Mouse (Mus musculus) megakaryocyte progenitor cell, adult 5-6 weeks (primary cell): ENCODE results near the gene Ros1. TPM values are rescaled to one million over a fixed set of nuclear protein-coding genes. Genes with fewer than 3 reads are reported as not detected.

Experiments
- ATAC-seq: replicated peaks from 2 replicates; pipeline ENCODE4 v1.8.0; 2016; ENCODE audit warnings: mild to moderate bottlenecking, moderate TSS enrichment, inconsistent platforms; ENCODE audit not compliant: poor library complexity
- total RNA-seq, 2 experiments: library from RNA; stranded (forward) in 1 of 2; stranded (reverse) in 1 of 2; fragments of 157-497, 149-512 nt in 1 of 2; fragments of 200-1000 nt in 1 of 2; gene quantifications; 2 replicates each; pipeline versions ENCODE4 v1.2.3 to v1.2.4; 2015 to 2017

The Ros1 gene
- total RNA-seq, 2 experiments from 2014 or later = not detected

DNA sequence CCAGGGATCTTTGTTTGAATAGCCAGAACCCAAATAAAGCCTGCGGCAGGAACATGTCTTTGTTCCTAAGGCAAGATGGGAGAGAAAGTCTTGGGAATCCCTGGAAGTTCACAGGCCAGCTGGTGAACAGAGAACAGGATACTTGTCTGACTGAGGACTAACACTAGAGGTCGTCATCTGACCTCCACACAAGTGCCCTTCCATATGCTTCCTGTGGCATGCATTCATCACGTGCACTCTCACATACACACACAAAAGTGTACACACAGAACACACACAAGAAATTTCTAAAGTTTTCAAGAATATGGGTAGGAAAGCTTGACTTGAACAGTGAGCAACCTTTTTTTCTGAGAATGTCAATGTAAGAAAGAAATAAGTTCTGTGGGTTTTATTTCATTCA, 34.4 kb downstream of the Ros1 start:
- ATAC-seq = no peak

- no peak for ATAC-seq
Observed at GRCm38 (mm10) chr10:52159704-52160103, 35.3 kb downstream of the Ros1 start.

GRCm38 (mm10) chr10:52133354-52134074, 61.5 kb downstream of the Ros1 start:
- ATAC-seq = no peak

DNA sequence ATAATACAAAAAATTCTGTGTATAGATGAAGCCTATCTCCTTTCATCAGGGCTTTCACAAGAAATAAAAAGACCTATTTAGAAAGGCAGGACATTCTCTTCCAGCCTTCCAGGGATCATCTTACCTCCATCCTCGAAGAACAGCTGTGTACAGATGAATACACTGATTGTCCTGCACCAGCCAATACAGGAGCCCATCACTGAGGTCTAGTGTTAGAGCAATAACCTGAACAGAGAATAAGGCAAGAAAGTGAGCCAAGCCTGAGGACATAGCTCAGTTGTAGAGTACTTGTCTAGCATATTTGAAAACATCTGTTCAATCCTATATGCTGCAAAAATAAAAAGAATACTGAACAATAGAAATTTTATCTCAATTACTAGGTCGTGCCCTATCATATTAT, 64.3 kb downstream of the Ros1 start:
- no peak for ATAC-seq

DNA sequence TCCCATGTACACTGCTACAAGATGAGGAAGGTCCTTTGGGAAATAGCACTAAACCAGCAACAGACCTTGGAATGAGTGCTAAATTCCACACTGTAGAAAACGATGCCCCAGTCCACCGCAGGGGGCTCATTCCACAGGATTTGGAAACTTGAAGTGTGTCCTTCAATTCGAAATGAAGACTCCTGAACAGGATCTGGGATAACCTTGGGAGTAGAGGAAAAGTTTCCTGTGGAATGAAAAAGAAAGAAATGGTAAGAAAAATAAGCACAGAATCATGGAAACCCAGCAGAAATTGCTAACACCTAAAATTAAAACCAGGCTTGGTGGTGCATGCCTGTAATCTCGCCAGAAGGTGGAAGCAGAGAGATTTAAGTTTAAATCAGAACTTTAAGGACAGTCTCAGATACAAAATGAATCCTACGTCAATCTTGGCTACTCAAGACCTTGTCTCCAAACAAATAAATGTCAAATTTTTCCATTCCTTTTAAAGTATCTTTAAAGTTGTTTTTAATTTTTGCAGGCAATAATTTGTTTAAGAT, 66.1 kb downstream of the Ros1 start:
- no peak for ATAC-seq

DNA sequence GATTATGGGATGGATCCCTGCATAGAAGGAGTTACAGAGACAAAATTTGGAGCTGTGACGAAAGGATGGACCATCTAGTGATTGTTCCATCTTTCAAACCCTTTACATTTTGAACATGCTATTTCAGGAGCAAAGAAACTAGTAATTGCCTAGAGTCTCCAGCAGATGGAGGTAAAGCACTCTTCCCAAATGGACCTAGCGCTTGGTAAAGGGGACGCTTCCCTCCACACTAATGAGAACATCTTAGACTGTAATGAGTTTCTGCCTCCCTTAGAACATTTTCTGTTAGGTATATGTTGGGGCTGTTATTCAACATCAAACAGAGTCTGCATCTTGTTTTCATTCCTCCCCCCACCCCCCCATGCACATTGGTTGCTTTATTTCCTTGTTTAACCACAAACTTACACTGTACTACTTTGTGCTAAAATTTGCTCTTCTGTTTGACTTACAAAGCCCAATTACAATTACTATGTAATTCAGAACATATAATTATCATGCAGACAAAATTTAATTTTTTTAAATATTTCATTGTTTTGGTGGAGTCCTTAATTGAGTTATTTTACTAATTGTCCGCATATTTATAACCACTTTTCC, 88.8 kb downstream of the Ros1 start:
- peak; percentile 93 for ATAC-seq

DNA sequence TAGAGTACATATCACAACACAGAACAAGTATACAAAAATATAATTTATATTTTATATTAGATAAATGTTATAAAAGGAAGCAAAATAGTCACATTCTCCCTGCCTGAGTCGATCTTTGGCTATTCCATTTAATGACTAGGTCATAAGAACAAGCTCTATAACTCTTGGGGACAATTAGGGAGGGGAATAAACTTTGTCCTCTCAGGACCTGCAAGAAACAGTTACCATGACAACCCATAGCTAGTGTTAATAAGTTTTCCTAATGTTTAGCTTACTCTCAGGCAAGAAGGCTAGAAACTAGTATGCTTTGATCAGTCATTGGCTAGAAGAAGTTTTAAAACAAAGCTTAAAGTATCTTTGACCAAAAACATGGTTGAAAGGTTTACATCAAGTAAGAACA, 93.8 kb downstream of the Ros1 start:
- ATAC-seq = no peak

DNA sequence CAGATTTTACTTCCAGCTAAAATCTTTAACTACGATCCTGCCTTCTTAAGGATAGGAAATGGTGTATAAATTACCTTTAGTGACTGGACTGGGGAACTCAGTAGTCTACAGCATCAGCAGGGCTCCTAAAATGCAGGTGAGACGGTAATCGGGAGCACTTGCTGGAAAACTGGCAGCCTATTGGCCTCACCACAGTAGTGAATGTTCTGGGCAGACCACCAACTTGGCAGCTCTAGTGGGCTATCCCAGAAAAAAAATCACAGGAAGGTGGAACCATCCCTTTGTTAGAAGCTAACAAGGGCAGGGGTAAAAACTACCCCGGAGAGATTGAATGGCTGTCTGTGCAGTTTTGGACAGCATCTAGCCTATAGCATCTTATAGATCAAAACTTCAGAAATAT, 102.9 kb downstream of the Ros1 start:
- no peak for ATAC-seq

- no peak for ATAC-seq
Observed at GRCm38 (mm10) chr10:52086681-52087080, 108.4 kb downstream of the Ros1 start.

DNA sequence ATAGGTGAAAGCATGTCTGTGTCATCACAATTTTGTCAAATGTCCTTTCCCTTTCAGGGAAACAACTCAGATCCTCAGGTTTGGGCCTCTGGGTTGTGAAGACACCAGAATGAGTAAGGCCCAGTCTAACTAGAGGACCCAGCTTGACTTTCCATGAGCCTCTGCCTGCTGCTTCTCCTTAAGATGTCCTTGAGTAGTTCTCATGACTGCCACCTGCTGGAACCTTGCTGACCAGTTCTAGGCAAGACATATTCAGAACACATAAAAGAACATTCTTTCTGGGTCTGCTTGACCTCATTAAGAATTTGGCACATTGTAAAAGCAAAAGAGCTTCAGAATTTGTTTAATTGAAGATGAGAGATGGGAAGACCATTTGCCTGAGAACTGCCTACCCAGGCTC, 122.6 kb downstream of the Ros1 start:
- peak; percentile 54; the same call in 1 of the 2 replicates for ATAC-seq

- no peak for ATAC-seq
Observed at GRCm38 (mm10) chr10:52048287-52048686, 146.8 kb downstream of the Ros1 start.

DNA sequence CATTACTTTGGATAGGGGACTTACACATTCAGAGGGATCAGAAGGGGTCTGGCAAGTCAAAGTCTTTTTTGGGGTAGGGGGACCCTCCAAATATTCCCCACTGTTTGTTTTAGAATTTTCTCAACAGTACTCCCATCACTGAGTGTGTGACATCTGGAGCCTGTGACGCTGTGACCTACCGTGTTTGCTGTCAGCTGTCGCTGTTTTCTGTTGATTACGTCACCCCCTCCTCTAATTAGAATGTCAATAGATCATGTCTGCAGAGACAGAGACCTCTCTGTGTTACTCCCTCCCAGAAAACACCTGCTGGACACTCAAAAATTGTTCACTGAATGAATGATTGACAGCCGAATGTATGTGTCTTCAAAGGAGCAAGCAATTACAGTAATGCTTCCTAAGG, 152.0 kb downstream of the Ros1 start:
- ATAC-seq = no peak

- ATAC-seq = no peak
Observed at GRCm38 (mm10) chr10:52039392-52039791, 155.7 kb downstream of the Ros1 start.

GRCm38 (mm10) chr10:52033729-52034128, 161.3 kb downstream of the Ros1 start:
- ATAC-seq = no peak

DNA sequence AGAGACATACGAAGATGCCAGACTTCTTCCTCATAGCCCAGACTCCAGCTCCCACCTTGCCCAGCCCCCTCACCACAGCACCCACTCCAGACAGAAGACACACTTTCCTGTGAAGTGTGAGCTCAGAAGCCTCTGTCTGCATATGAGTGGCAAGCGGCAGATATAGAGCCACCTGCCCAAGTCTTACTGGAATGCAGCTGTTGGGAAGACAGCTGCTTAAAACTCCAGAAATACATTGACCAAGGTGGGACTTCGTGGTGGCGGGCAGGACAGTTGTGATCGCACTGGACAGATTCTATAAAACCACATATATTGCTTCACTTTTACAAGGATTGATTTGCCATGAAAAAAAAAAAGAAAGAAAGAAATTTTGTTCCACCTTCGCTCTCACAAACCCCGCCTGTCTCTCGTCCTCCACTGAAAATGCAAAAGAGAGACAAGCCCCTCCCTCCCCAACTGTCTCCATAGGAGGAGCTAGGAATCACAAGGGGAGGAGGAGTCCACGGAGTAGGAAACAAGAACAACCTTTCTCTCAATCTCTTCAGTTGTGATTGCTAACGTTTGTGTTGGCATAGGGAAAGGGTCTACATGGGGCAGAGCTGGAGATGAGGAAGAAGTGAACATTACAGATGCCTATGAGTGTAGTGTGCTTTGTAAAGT, 165.5 kb downstream of the Ros1 start:
- ATAC-seq = no peak

DNA sequence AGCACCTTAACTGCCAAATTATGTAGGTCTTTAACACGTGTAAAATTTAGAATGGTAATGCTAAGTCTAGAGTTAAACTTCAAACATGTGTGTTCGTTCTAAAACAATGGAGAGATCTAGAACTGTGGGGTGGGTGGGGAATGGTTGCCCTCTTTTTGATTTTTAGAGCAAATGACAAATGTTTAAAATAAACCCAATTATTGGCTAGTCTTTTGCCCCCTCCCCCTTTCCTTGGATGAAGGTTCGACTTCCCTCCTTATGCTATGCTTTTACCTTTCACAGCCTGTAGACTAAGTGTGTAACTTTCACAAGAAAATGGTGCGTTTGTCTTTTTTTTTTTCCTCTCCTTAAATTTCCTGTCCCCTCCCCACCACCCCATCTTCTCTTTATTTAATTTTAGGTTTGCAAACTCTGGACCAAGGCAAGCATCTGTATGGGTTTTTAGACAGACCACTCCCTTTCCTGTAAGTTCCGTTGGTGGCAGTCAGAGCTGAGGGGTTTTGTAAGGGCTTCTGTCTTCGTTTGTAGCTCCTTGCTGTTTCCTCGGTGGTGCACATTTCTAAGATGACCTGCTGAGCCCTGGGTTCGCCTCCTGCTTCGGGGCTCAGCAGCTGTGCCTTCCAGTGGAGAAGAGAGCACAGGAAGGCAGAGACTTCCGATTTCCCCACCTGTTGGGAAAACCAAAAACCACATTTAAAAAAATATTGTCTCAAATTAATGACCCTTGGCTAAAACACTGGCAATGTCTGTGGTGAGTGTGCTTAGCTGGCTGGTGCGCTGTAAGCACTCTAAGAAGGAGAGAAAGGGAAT, 166.3 kb downstream of the Ros1 start:
- ATAC-seq = no peak

DNA sequence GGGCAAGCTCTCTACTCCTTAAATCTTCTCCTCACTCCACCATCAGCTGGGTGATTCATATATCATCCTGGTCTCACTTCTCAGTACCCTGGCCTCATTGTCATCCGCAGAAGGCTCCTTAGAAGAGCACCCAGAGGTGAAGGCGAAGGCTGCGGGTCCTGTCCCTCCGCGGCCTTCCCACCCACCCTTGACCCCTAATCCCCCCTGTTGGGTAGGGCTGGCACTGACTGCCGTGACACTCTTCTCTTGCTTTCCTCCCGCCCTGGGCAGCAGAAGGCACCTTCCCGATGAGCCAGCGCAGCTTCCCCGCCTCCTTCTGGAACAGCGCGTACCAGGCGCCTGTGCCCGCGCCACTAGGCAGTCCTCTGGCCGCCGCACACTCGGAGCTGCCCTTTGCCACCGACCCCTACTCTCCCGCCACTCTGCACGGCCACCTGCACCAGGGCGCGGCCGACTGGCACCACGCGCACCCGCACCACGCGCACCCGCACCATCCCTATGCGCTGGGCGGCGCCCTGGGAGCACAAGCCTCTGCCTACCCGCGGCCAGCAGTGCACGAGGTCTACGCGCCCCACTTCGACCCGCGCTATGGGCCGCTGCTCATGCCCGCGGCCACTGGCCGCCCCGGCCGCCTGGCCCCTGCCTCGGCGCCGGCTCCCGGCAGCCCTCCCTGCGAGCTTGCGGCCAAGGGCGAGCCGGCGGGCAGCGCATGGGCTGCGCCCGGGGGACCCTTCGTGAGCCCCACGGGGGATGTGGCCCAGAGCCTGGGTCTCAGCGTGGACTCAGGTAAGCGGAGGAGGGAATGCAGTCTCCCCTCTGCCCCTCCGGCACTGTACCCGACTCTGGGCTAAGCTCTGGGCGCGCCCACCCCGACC, 167.6 kb downstream of the Ros1 start:
- ATAC-seq = no peak

- no peak for ATAC-seq
Observed at GRCm38 (mm10) chr10:52025821-52026220, 169.2 kb downstream of the Ros1 start.

DNA sequence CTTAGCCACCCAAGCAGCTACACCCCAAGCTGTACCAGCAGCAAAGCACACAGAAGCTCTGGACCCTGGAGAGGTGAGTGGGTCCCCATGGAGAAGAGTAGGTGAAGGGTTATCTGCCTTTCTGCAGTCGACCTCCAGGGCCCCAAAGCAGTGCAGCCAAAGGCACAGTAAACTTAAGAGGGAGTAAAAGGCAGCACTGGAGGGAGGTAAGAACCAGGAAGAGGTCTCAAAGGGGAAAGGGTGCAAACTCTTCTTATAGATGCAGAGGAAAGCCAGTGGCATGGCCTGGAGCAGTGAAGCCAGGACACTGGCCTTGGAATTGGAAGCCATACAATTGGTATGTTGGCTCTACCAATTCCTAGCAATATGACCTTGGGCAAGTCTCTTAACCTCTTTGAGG, 169.8 kb downstream of the Ros1 start:
- ATAC-seq = no peak

GRCm38 (mm10) chr10:52024053-52024410, 171.0 kb downstream of the Ros1 start:
- no peak for ATAC-seq
